Mouse (Mus musculus) CH12.LX (cell line): ENCODE measurements around the gene Ankra2.

Experiments used
- BHLHE40 ChIP-seq: IDR thresholded peaks from 2 replicates; pipeline ENCODE4 v1.6.1; 2011; ENCODE audit warnings: mild to moderate bottlenecking, low read depth, low read length, improper control_type of control experiment
- CHD1 ChIP-seq: IDR thresholded peaks from 2 replicates; pipeline ENCODE4 v1.6.1; 2012; ENCODE audit warnings: low read depth, low read length, improper control_type of control experiment, inconsistent platforms
- CHD2 ChIP-seq: IDR thresholded peaks from 2 replicates; pipeline ENCODE4 v1.6.1; 2011; ENCODE audit warnings: low read length, improper control_type of control experiment
- CTCF ChIP-seq, 2 experiments: IDR thresholded peaks in 1 of 2; conservative IDR thresholded peaks in 1 of 2; 2 replicates each; pipeline ENCODE4 v1.5.1; 2011 to 2012; ENCODE audit warnings: low read depth in 2 of 2, low read length in 2 of 2, improper control_type of control experiment in 1 of 2, inconsistent platforms in 1 of 2, mild to moderate bottlenecking in 1 of 2, moderate library complexity in 1 of 2
- E2F4 ChIP-seq: IDR thresholded peaks from 2 replicates; pipeline ENCODE4 v1.6.1; 2011; ENCODE audit warnings: low read depth, low read length, improper control_type of control experiment; ENCODE audit not compliant: insufficient replicate concordance
- EP300 ChIP-seq: IDR thresholded peaks from 2 replicates; pipeline ENCODE4 v1.6.1; 2011; ENCODE audit warnings: low read length, improper control_type of control experiment
- MAFK ChIP-seq: IDR thresholded peaks from 2 replicates; pipeline ENCODE4 v1.6.1; 2011; ENCODE audit warnings: low read length, improper control_type of control experiment; ENCODE audit not compliant: insufficient replicate concordance
- MAZ ChIP-seq: IDR thresholded peaks from 2 replicates; pipeline ENCODE4 v1.6.1; 2012; ENCODE audit warnings: low read depth, mild to moderate bottlenecking, inconsistent platforms, low read length, improper control_type of control experiment, moderate library complexity
- POLR2A ChIP-seq: IDR thresholded peaks from 2 replicates; pipeline ENCODE4 v1.6.1; 2011; ENCODE audit warnings: low read depth, mild to moderate bottlenecking, improper control_type of control experiment, low read length
- UBTF ChIP-seq: IDR thresholded peaks from 2 replicates; pipeline ENCODE4 v1.6.1; 2012; ENCODE audit warnings: low read depth, mild to moderate bottlenecking, inconsistent platforms, low read length, improper control_type of control experiment, moderate library complexity
- USF1 ChIP-seq: IDR thresholded peaks from 2 replicates; pipeline ENCODE4 v1.6.1; 2014; ENCODE audit warnings: low read depth, mild to moderate bottlenecking, inconsistent platforms, low read length, improper control_type of control experiment
- ZNF384 ChIP-seq: IDR thresholded peaks from 2 replicates; pipeline ENCODE4 v1.6.1; 2012; ENCODE audit warnings: low read depth, low read length, improper control_type of control experiment, inconsistent platforms

GRCm38 (mm10) chr13:98308004-98308403, 45.1 kb downstream of the Ankra2 start:
- TF ChIP-seq CTCF (conservative IDR thresholded peaks at IDR 0.05 in 1 of 2, IDR thresholded peaks at IDR 0.05 in 1 of 2; ENCODE audit: low read depth in 2 of 2, low read length in 2 of 2) (no peak), MAZ (no peak), POLR2A (no peak; the same call in 1 of the 2 replicates), USF1 (no peak), CHD1 (no peak), BHLHE40 (no peak), UBTF (no peak), CHD2 (no peak), MAFK (no peak), ZNF384 (no peak), EP300 (no peak), E2F4 (no peak)
